Mouse (Mus musculus): ENCODE data around the gene Apip.
A peak's percentile ranks its signal among the peaks of the same experiment; 100 is the strongest.

Apip gene

GRCm38 (mm10) chr2:103089521-103089920 lies 16.0 kb downstream of the Apip start:
- no peak for DNase-seq (ENCODE audit: extremely low read depth, low read depth)

- no peak for DNase-seq (ENCODE audit: extremely low read depth, low read depth)
These were observed 29.1 kb downstream of the Apip start for GRCm38 (mm10) chr2:103102595-103102994.

GRCm38 (mm10) chr2:103106172-103106571 lies 32.7 kb downstream of the Apip start:
- no peak for DNase-seq (ENCODE audit: extremely low read depth, low read depth)

- no peak for DNase-seq (ENCODE audit: extremely low read depth, low read depth)
These were observed 38.2 kb downstream of the Apip start for GRCm38 (mm10) chr2:103111669-103112068.

- no peak for DNase-seq (ENCODE audit: extremely low read depth, low read depth)
These were observed 43.7 kb downstream of the Apip start for GRCm38 (mm10) chr2:103117212-103117611.

- DNase-seq (ENCODE audit: extremely low read depth, low read depth), result no peak
These were observed 45.1 kb downstream of the Apip start for GRCm38 (mm10) chr2:103118324-103119196.

GRCm38 (mm10) chr2:103119197-103119854 lies 45.9 kb downstream of the Apip start:
- DNase-seq (ENCODE audit: extremely low read depth, low read depth), result peak; percentile 76

GRCm38 (mm10) chr2:103129676-103130075 lies 56.2 kb downstream of the Apip start:
- DNase-seq (ENCODE audit: extremely low read depth, low read depth), result no peak

GRCm38 (mm10) chr2:103131145-103131544 lies 57.7 kb downstream of the Apip start:
- no peak for DNase-seq (ENCODE audit: extremely low read depth, low read depth)

- no peak for DNase-seq (ENCODE audit: extremely low read depth, low read depth)
These were observed 65.2 kb downstream of the Apip start for GRCm38 (mm10) chr2:103138529-103139265.
